In genomic region chr12:108761209-108761608, GRCm38 (mm10) we compare ENCODE assay signal across 9 mouse cellular contexts. TPM values are rescaled to one million over a fixed set of nuclear protein-coding genes. Genes with fewer than 3 reads are reported as not detected.
DNase-seq lines count a peak whose midpoint lies in the region; ATAC-seq lines count a peak whose summit lies in the region.
"Had no signal": no experiment of that assay in that cellular context is flagged by ENCODE, and none has a peak within 500 bp of the region (broad histone marks: within the 10 kb centered on the region; RNA-seq: fewer than 3 reads in every experiment).

No protein-coding gene starts in this region.

- no peaks in the 10 kb centered on the region for H3K36me3 ChIP-seq in limb, embryonic 10.5 days
- H3K36me3 ChIP-seq: hindbrain, embryonic 15.5 days had no signal

- H3K27ac ChIP-seq in limb, embryonic 10.5 days, result no peak overlapping the region
- H3K27ac ChIP-seq: hindbrain, embryonic 15.5 days had no signal

- peak; percentile 36 for ATAC-seq in activated CD4-positive, CD25-positive, alpha-beta regulatory T cell, adult 4 months
- peak; percentile 42 for ATAC-seq in monocyte, adult 5-6 weeks (replicated peaks; ENCODE audit: insufficient number of reproducible peaks, low FRiP score, low TSS enrichment, poor library complexity, severe bottlenecking)

- peak; percentile 81 for DNase-seq in CD4-positive, CD25-positive, alpha-beta regulatory T cell, adult 2 months (ENCODE audit: low read depth, low spot score)
- DNase-seq in kidney, postnatal 4 days, result peak; percentile 12 to 42
- no peak for DNase-seq in Muller cell, postnatal 12 days (ENCODE audit: inconsistent ontology term)
- DNase-seq in limb, embryonic 10.5 days (ENCODE audit: low spot score), result no peak
- DNase-seq in ovary, postnatal 14 days (ENCODE audit: low spot score), result no peak
- no peak for DNase-seq in left cerebral cortex, postnatal 4 days

- no peaks in the 10 kb centered on the region for H3K27me3 ChIP-seq in limb, embryonic 10.5 days (ENCODE audit: low read depth, poor library complexity, severe bottlenecking)
- H3K27me3 ChIP-seq: hindbrain, embryonic 15.5 days had no signal

- intact Hi-C loops in left cerebral cortex, postnatal 4 days (cut with DNase I), result no loop called here

- WGBS in limb, embryonic 10.5 days, result 67% methylated on average over 4 of the region's 4 CpGs

- H3K4me3 ChIP-seq in limb, embryonic 10.5 days, result no peak overlapping the region
- H3K4me3 ChIP-seq: hindbrain, embryonic 15.5 days had no signal

- H3K9me3 ChIP-seq in limb, embryonic 10.5 days (replicated peaks), result no peaks in the 10 kb centered on the region
- H3K9me3 ChIP-seq: hindbrain, embryonic 15.5 days had no signal

- peaks cover 28% of the 10 kb centered on the region for H3K4me1 ChIP-seq in limb, embryonic 10.5 days

RNA-seq across cellular contexts. Expression of gene Yy1, which starts 31.6 kb away (rescaled TPM):
- 10 to 100 TPM; 16.8 to 18.1 TPM for polyA plus RNA-seq in activated CD4-positive, CD25-positive, alpha-beta regulatory T cell, adult 4 months (2017; shearing (Covaris generic))
- 51.4 to 60.9 TPM (median 60.3 TPM) in 3 replicates for total RNA-seq in monocyte, adult 5-6 weeks (2017)
- 16.9 and 19.0 TPM in 2 replicates for polyA plus RNA-seq in limb, embryonic 10.5 days (2016; fragmentation: Nextera tagmentation; extraction: Ambion mirVana)
- 10 to 100 TPM; 53.1 to 55.5 TPM for total RNA-seq in left cerebral cortex, postnatal 4 days (2021)

RNA-seq across cellular contexts. Expression of gene Degs2, which starts 59.1 kb away (rescaled TPM):
- polyA plus RNA-seq in activated CD4-positive, CD25-positive, alpha-beta regulatory T cell, adult 4 months (2017; shearing (Covaris generic)), result 1 to 10 TPM; 3.6 to 5.6 TPM
- 0.21 to 0.29 TPM in 2 of 3 replicates, not detected in the other for total RNA-seq in monocyte, adult 5-6 weeks (2017)
- polyA plus RNA-seq in limb, embryonic 10.5 days (2016; fragmentation: Nextera tagmentation; extraction: Ambion mirVana), result 1.3 and 1.8 TPM in 2 replicates
- not detected for total RNA-seq in left cerebral cortex, postnatal 4 days (2021)

Comparison
In these comparisons a context has a peak if more than half of its experiments do, and no peak if none do; other contexts are left out.
1. DNase-seq: peak in CD4-positive, CD25-positive, alpha-beta regulatory T cell, adult 2 months (single experiment) and kidney, postnatal 4 days (2 of 2); none in Muller cell, postnatal 12 days (single experiment), limb, embryonic 10.5 days (single experiment), ovary, postnatal 14 days (single experiment) and left cerebral cortex, postnatal 4 days (single experiment).